In genomic region chr10:106652276-106652675, GRCm38 (mm10) we compare ENCODE assay signal across 17 mouse cellular contexts.
DNase-seq lines count a peak whose midpoint lies in the region; TF ChIP-seq lines count a peak whose summit lies in the region.
"Had no signal": no experiment of that assay in that cellular context is flagged by ENCODE, and none has a peak within 500 bp of the region (broad histone marks: within the 10 kb centered on the region; RNA-seq: fewer than 3 reads in every experiment).

No protein-coding gene starts in this region.

- DNase-seq in cerebellum, adult 18-20 months = peak; percentile 18 to 30
- no peak for DNase-seq in cerebellum, postnatal 25 days
- peak; percentile 52 for DNase-seq in cerebellum, adult 9-10 months
- no peak for DNase-seq in cerebellum, adult 11 months
- DNase-seq in layer of hippocampus, adult 2 months (ENCODE audit: low spot score in 2 of 2) = no peak
- no peak for DNase-seq in layer of hippocampus, postnatal 14 days (ENCODE audit: low spot score in 2 of 2)
- DNase-seq in brain, adult 2 months (ENCODE audit: low read depth, low spot score) = peak; percentile 58
- DNase-seq in left cerebral cortex, postnatal 10 days (ENCODE audit: extremely low spot score in 1 of 2, low spot score in 2 of 2) = no peak
- DNase-seq: adrenal gland, adult 2 months; adrenal gland, adult 8-10 months; adrenal gland, postnatal 10 days; adrenal gland, postnatal 14 days; adrenal gland, postnatal 25 days; adrenal gland, postnatal 36 days; B cell, adult 2 months; cerebellum, adult 11-12 months; cerebellum, adult 8-10 months had no signal

- H3K27ac ChIP-seq in layer of hippocampus, adult 2 months = peak overlapping the region; percentile 79

- no peak for TF ChIP-seq CTCF in layer of hippocampus, adult 2 months (conservative IDR thresholded peaks at IDR 0.05)

- intact Hi-C loops in left cerebral cortex, postnatal 10 days (cut with DNase I) = no loop called here

- H3K4me3 ChIP-seq in layer of hippocampus, adult 2 months = no peak overlapping the region

Comparison
In these comparisons a context has a peak if more than half of its experiments do, and no peak if none do; other contexts are left out.
1. DNase-seq: peak in cerebellum, adult 18-20 months (2 of 2), cerebellum, adult 9-10 months (single experiment) and brain, adult 2 months (single experiment); none in cerebellum, postnatal 25 days (0 of 2), cerebellum, adult 11 months (single experiment), layer of hippocampus, adult 2 months (0 of 2), layer of hippocampus, postnatal 14 days (0 of 2) and left cerebral cortex, postnatal 10 days (0 of 2).